ENCODE assay signal across 11 mouse cellular contexts in the genomic region with DNA sequence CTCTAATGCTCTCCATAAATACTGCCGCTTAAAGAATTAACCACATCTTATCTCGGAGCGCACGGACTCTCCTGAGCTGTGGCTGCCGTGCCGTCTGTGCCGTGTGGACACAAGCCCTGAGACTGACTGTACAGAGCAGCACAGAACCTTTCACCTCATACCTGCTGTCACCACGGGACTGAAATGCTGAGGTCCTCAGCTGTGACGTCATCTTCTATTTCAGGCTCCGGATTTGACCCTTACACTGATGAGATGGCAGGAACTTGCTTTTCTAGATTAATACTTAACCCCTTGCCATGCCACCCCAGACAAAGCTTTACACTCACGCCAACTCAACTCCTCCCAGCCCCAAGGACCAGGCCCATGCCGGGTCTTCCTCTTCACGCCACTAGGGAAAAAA. TPM values are rescaled to one million over a fixed set of nuclear protein-coding genes. Genes with fewer than 3 reads are reported as not detected.
DNase-seq lines count a peak whose midpoint lies in the region; ATAC-seq and TF ChIP-seq lines count a peak whose summit lies in the region.
"Had no signal": no experiment of that assay in that cellular context is flagged by ENCODE, and none has a peak within 500 bp of the region (broad histone marks: within the 10 kb centered on the region; RNA-seq: fewer than 3 reads in every experiment).

No protein-coding gene starts in this region.

- 0 out of 2 replicates have a peak overlapping the region, but pooled peaks have one; percentile 20 for H3K9ac ChIP-seq in liver, adult 2 months (ENCODE audit: low read depth, low read length)
- H3K9ac ChIP-seq in heart, embryonic 14.5 days (ENCODE audit: low read length), result peak overlapping the region; percentile 64
- no peak overlapping the region for H3K9ac ChIP-seq in kidney, embryonic 16.5 days (replicated peaks; ENCODE audit: low read length)
- H3K9ac ChIP-seq: hindbrain, embryonic 15.5 days had no signal

- peak; percentile 74 for ATAC-seq in heart, embryonic 14.5 days (ENCODE audit: insufficient number of reproducible peaks, insufficient read depth, low FRiP score, low read depth)
- ATAC-seq in kidney, embryonic 16.5 days (ENCODE audit: low FRiP score, low TSS enrichment), result peak; percentile 71
- no peak for ATAC-seq in cerebellum, adult (ENCODE audit: insufficient number of reproducible peaks, low FRiP score, low TSS enrichment)

- peak overlapping the region; percentile 16; the same call in 1 of the 2 replicates for H3K4me3 ChIP-seq in liver, adult 2 months (ENCODE audit: insufficient read depth, low read depth, low read length)
- peak overlapping the region; percentile 22 to 24 for H3K4me3 ChIP-seq in heart, embryonic 14.5 days (ENCODE audit: control insufficient read depth in 1 of 2, insufficient read depth in 1 of 2, low read depth in 1 of 2, low read length in 2 of 2)
- H3K4me3 ChIP-seq in kidney, embryonic 16.5 days (ENCODE audit: low read length), result no peak overlapping the region
- peak overlapping the region; percentile 30 for H3K4me3 ChIP-seq in small intestine, adult 2 months (ENCODE audit: low read depth, low read length)
- H3K4me3 ChIP-seq: erythroblast, embryonic 14.5 days; hindbrain, embryonic 15.5 days had no signal

- H3K36me3 ChIP-seq in liver, adult 2 months (ENCODE audit: control insufficient read depth, insufficient read depth, low read length), result no peaks in the 10 kb centered on the region
- H3K36me3 ChIP-seq in heart, embryonic 14.5 days (ENCODE audit: control insufficient read depth, insufficient read depth, low read length), result no peaks in the 10 kb centered on the region
- H3K36me3 ChIP-seq in kidney, embryonic 16.5 days (ENCODE audit: insufficient read depth, low read length), result no peaks in the 10 kb centered on the region
- no peaks in the 10 kb centered on the region for H3K36me3 ChIP-seq in small intestine, adult 2 months (ENCODE audit: control insufficient read depth, insufficient read depth, low read length)
- H3K36me3 ChIP-seq: hindbrain, embryonic 15.5 days had no signal

- no peak overlapping the region for H3K27ac ChIP-seq in liver, adult 2 months (replicated peaks; ENCODE audit: insufficient read depth, low read depth, low read length)
- peak overlapping the region; percentile 36 to 46; a peak in 2 of 4 replicates for H3K27ac ChIP-seq in heart, embryonic 14.5 days (replicated peaks in 1 of 2; ENCODE audit: control insufficient read depth in 1 of 2, insufficient read depth in 1 of 2, low read depth in 2 of 2, low read length in 2 of 2)
- H3K27ac ChIP-seq in kidney, embryonic 16.5 days (ENCODE audit: low read length), result no peak overlapping the region
- no peak overlapping the region for H3K27ac ChIP-seq in small intestine, adult 2 months (ENCODE audit: insufficient read depth, low read depth, low read length)
- H3K27ac ChIP-seq: hindbrain, embryonic 15.5 days had no signal

- no peak for TF ChIP-seq CTCF in liver, adult 2 months (IDR thresholded peaks at IDR 0.05; ENCODE audit: low read depth, low read length)
- TF ChIP-seq CTCF in small intestine, adult 2 months (IDR thresholded peaks at IDR 0.05; ENCODE audit: extremely low read depth, insufficient read length, insufficient replicate concordance, low read depth, low read length), result no peak

- DNase-seq in liver, adult 2 months (ENCODE audit: extremely low read depth, low read depth, low spot score), result peak; percentile 99
- no peak for DNase-seq in liver
- no peak for DNase-seq in ovary, postnatal 14 days (ENCODE audit: low spot score)
- no peak for DNase-seq in gastrocnemius, postnatal 25 days
- DNase-seq: cerebellum, postnatal 25 days had no signal

- H3K27me3 ChIP-seq in liver, adult 2 months (ENCODE audit: control insufficient read depth, insufficient read depth, low read length), result no peaks in the 10 kb centered on the region
- no peaks in the 10 kb centered on the region for H3K27me3 ChIP-seq in heart, embryonic 14.5 days (ENCODE audit: control insufficient read depth, insufficient read depth, low read length)
- no peaks in the 10 kb centered on the region for H3K27me3 ChIP-seq in kidney, embryonic 16.5 days (ENCODE audit: insufficient read depth, low read length)
- no peaks in the 10 kb centered on the region for H3K27me3 ChIP-seq in small intestine, adult 2 months (ENCODE audit: control insufficient read depth, insufficient read depth, low read length)
- H3K27me3 ChIP-seq: hindbrain, embryonic 15.5 days had no signal

- WGBS in liver, adult 2 months, result 17% methylated on average over 13 of the region's 13 CpGs
- 15% methylated on average over 13 of the region's 13 CpGs for WGBS in heart, embryonic 14.5 days
- 65% methylated on average over 13 of the region's 13 CpGs for WGBS in kidney, embryonic 16.5 days
- 33% methylated on average over 13 of the region's 13 CpGs for WGBS in small intestine, adult 2 months

- no peaks in the 10 kb centered on the region for H3K4me1 ChIP-seq in liver, adult 2 months (ENCODE audit: control insufficient read depth, insufficient read depth, low read length)
- peaks cover 13 to 21% of the 10 kb centered on the region in 2 experiments; a peak in 3 of 4 replicates for H3K4me1 ChIP-seq in heart, embryonic 14.5 days (ENCODE audit: control insufficient read depth in 2 of 2, insufficient read depth in 2 of 2, low read length in 2 of 2)
- 0 out of 2 replicates have a peak, but pooled peaks cover 4% of the 10 kb centered on the region for H3K4me1 ChIP-seq in kidney, embryonic 16.5 days (ENCODE audit: insufficient read depth, low read length)
- peaks cover 9% of the 10 kb centered on the region; the same call in 1 of the 2 replicates for H3K4me1 ChIP-seq in small intestine, adult 2 months (ENCODE audit: control insufficient read depth, insufficient read depth, insufficient read length, low read length)
- H3K4me1 ChIP-seq: hindbrain, embryonic 15.5 days had no signal

- H3K4me2 ChIP-seq in heart, embryonic 14.5 days (ENCODE audit: low read length), result peak overlapping the region; percentile 61
- H3K4me2 ChIP-seq in kidney, embryonic 16.5 days (replicated peaks; ENCODE audit: low read depth, low read length), result no peak overlapping the region
- H3K4me2 ChIP-seq: hindbrain, embryonic 15.5 days had no signal

- H3K79me2 ChIP-seq in liver, adult 2 months (ENCODE audit: control insufficient read depth, insufficient read depth, low read length), result no peaks in the 10 kb centered on the region

- TF ChIP-seq POLR2A in liver, adult 2 months (IDR thresholded peaks at IDR 0.05; ENCODE audit: extremely low read depth, insufficient read depth, low read length), result peak; percentile 24; the same call in 1 of the 2 replicates
- TF ChIP-seq POLR2A in small intestine, adult 2 months (IDR thresholded peaks at IDR 0.05; ENCODE audit: low read depth, low read length), result peak; percentile 68

- H3K9me3 ChIP-seq in heart, embryonic 14.5 days (ENCODE audit: control insufficient read depth, low read length), result no peaks in the 10 kb centered on the region
- H3K9me3 ChIP-seq in kidney, embryonic 16.5 days (ENCODE audit: low read length), result no peaks in the 10 kb centered on the region
- H3K9me3 ChIP-seq: hindbrain, embryonic 15.5 days had no signal

RNA-seq across cellular contexts. Expression of gene Otud7b, which starts 10.1 kb away (rescaled TPM):
- total RNA-seq in liver, adult 2 months (2014; rRNA removed), result 8.9 and 11.9 TPM in 2 replicates
- 5.9 and 6.8 TPM in 2 replicates for polyA plus RNA-seq in liver, adult 2 months (2012; rRNA removed)
- polyA plus RNA-seq in heart, embryonic 14.5 days (2014; fragmentation: Nextera tagmentation; extraction: Ambion mirVana), result 12.6 and 16.2 TPM in 2 replicates
- 14.9 and 18.1 TPM in 2 replicates for polyA plus RNA-seq in kidney, embryonic 16.5 days (2015; fragmentation: Nextera tagmentation; extraction: Ambion mirVana)
- polyA plus RNA-seq in small intestine, adult 2 months (2012; rRNA removed), result 13.7 and 23.6 TPM in 2 replicates
- 10 to 100 TPM; 52.5 to 54.4 TPM for total RNA-seq in gastrocnemius, postnatal 25 days (2021)

RNA-seq across cellular contexts. Expression of gene Vps45, which starts 35.9 kb away (rescaled TPM):
- total RNA-seq in liver, adult 2 months (2014; rRNA removed), result 8.9 and 10.7 TPM in 2 replicates
- 2.1 and 2.4 TPM in 2 replicates for polyA plus RNA-seq in liver, adult 2 months (2012; rRNA removed)
- 22.8 and 24.4 TPM in 2 replicates for polyA plus RNA-seq in heart, embryonic 14.5 days (2014; fragmentation: Nextera tagmentation; extraction: Ambion mirVana)
- 34.9 and 37.0 TPM in 2 replicates for polyA plus RNA-seq in kidney, embryonic 16.5 days (2015; fragmentation: Nextera tagmentation; extraction: Ambion mirVana)
- polyA plus RNA-seq in small intestine, adult 2 months (2012; rRNA removed), result 0.99 and 2.5 TPM in 2 replicates
- total RNA-seq in gastrocnemius, postnatal 25 days (2021), result 10 to 100 TPM; 17.0 to 22.2 TPM

Comparison
In these comparisons a context has a peak if more than half of its experiments do, and no peak if none do; other contexts are left out.
1. H3K27ac ChIP-seq: peak in heart, embryonic 14.5 days (2 of 2); none in liver, adult 2 months (single experiment), kidney, embryonic 16.5 days (single experiment) and small intestine, adult 2 months (single experiment).